Mouse (Mus musculus): Measurements from ENCODE around the gene Spred1. TPM values are rescaled to one million over a fixed set of nuclear protein-coding genes. Genes with fewer than 3 reads are reported as not detected.

Gene Spred1
- total RNA-seq (2017), result 3.4 and 3.6 TPM in 2 replicates

GRCm38 (mm10) chr2:117121212-117121983 lies at the start of gene Spred1:
TSS of gene Spred1 (plus strand) at chr2:117121374.
- no peak for ATAC-seq (ENCODE audit: extremely low read depth, insufficient number of reproducible peaks, low FRiP score, poor library complexity, severe bottlenecking)

DNA sequence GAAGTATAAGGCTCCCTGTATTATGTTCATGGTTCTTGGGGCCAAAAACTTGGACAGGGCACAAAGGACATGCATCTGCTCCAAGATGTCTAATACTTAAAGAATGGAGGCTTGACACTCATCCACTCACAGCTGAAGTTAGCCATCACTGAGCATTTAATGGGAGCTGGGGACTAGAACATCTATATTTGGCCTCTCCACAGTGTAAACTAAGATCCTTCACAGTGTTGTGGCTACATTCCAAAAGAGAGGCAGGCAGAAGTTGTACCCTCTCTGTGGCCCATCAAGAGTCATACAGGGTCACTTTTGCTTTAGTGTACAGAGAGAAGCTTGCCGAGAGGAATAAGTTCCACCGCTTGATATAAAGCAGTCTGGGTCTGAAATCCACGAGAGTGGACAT lies 49.6 kb upstream of the Spred1 start:
- no peak for ATAC-seq (ENCODE audit: extremely low read depth, insufficient number of reproducible peaks, low FRiP score, poor library complexity, severe bottlenecking)

GRCm38 (mm10) chr2:117078711-117079110 lies 42.5 kb upstream of the Spred1 start:
- no peak for ATAC-seq (ENCODE audit: extremely low read depth, insufficient number of reproducible peaks, low FRiP score, poor library complexity, severe bottlenecking)

DNA sequence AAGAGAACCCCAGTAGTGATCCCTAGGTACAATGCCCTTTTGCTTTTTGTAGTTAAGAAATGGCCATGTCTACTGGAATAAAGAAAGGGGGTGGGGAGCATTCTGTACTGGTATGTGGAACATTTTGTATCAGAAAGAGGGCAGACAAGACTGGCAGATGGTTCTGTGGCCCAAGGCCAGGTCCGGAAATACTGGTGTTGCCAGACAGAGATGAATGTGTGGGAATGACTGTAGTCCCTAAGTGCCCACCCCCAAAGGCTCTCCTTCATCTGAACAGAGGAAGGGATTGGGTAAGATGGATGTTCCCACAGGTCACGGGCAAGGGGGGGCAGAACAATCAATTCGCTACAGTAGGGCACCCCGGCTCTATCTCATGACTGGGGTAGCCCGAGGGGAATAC lies 41.6 kb upstream of the Spred1 start:
- no peak for ATAC-seq (ENCODE audit: extremely low read depth, insufficient number of reproducible peaks, low FRiP score, poor library complexity, severe bottlenecking)

DNA sequence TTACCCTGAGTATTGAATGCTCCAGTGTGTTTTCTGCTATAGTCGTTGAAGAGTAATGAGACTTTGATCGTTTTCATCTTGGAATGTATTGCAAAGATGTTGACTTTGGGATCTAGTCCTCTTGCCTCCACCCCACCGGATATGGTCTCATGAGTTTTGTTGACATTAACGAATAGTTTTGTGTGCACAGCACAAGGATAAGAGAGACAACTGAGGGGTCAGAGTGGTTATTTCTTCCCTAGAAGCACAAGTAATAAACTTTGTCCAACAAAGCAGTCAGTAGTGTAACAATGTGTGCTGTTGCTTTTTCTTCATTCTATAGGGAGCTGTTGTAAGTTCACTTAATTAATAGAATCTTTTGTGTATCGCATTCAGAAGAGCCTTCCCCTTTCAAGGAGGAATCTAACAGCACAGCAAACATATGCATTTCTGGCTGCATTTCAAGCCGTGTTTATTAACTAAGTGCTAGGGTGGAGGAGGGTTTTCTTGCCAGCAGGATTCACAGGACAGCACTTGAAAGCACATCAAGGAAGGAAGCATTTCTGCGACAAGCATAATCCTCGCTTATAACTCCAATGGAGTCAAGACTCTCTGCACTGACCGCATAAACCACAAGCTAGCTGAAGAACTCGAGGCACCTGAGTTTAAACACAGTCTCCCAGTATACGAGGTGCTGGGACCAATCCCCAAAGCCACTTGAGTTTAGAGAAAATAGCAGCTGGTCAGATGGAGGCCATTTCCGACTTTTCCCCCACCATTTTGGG lies 35.0 kb upstream of the Spred1 start:
- no peak for ATAC-seq (ENCODE audit: extremely low read depth, insufficient number of reproducible peaks, low FRiP score, poor library complexity, severe bottlenecking)

GRCm38 (mm10) chr2:117086766-117087457 lies 34.3 kb upstream of the Spred1 start:
- ATAC-seq (ENCODE audit: extremely low read depth, insufficient number of reproducible peaks, low FRiP score, poor library complexity, severe bottlenecking), result no peak

- no peak for ATAC-seq (ENCODE audit: extremely low read depth, insufficient number of reproducible peaks, low FRiP score, poor library complexity, severe bottlenecking)
Measured at GRCm38 (mm10) chr2:117087458-117087820, 33.7 kb upstream of the Spred1 start.

DNA sequence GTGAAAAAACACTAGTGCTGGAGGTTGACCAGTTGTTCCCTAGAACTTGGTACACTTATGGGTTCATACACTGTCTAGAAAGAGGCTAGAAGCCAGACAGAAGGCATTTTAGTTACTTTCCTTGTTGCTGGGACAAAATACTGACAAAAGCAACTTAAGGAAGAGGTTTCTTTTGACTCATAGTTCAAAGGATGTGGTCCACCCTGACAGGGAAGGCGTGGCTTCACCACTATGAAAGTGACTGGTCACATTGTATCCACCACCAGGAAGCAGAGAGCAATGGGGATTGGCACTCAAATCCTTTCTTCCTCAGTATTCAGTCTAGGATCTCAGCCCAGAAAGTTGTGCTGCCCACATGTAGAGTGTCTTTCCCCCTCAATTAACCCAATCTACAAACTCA lies 31.7 kb upstream of the Spred1 start:
- no peak for ATAC-seq (ENCODE audit: extremely low read depth, insufficient number of reproducible peaks, low FRiP score, poor library complexity, severe bottlenecking)

GRCm38 (mm10) chr2:117090061-117090460 lies 31.1 kb upstream of the Spred1 start:
- no peak for ATAC-seq (ENCODE audit: extremely low read depth, insufficient number of reproducible peaks, low FRiP score, poor library complexity, severe bottlenecking)

DNA sequence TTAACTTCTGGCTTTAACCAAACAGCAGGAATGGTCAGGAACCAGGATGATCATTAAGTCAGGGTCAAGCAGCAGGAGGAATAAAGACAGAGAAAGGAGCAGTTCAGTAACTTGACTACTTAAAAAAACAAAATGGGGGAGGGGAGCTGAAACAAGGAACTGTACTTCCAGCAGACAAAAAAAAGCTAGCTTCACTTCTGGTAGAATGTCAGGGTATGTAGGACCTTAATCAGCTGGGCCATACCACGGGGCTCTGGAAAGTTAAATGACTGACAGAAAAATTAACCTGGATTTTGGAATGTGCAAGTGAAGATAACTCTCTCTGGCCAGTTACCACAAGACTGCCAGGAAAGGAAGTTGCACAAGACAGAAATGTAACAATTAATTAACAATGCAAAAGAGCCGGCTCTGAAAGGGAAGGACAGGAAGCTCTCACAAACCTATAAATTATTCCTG lies 28.2 kb upstream of the Spred1 start:
- ATAC-seq (ENCODE audit: extremely low read depth, insufficient number of reproducible peaks, low FRiP score, poor library complexity, severe bottlenecking), result no peak

- no peak for ATAC-seq (ENCODE audit: extremely low read depth, insufficient number of reproducible peaks, low FRiP score, poor library complexity, severe bottlenecking)
Measured at GRCm38 (mm10) chr2:117095491-117095890, 25.7 kb upstream of the Spred1 start.

DNA sequence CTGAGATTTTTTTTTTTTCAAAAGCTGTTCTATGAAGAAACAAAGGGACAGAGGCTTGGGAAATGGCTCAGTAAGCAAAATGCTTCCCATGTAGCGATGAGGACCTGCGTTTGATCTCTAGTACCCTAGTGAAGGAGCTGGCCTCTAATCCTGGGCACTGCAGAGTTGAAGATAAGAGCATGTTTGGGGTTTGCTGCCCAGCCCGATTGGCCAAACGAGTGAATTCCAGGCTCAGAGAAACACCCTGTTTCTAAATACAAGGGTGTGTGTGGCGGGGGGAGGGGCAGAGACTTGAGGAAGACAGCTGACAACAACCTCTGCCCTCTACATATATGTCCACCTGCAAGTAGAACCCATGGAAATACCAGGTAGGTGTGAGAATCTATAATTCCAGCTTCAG lies 23.9 kb upstream of the Spred1 start:
- no peak for ATAC-seq (ENCODE audit: extremely low read depth, insufficient number of reproducible peaks, low FRiP score, poor library complexity, severe bottlenecking)

GRCm38 (mm10) chr2:117099316-117099715 lies 21.9 kb upstream of the Spred1 start:
- no peak for ATAC-seq (ENCODE audit: extremely low read depth, insufficient number of reproducible peaks, low FRiP score, poor library complexity, severe bottlenecking)

DNA sequence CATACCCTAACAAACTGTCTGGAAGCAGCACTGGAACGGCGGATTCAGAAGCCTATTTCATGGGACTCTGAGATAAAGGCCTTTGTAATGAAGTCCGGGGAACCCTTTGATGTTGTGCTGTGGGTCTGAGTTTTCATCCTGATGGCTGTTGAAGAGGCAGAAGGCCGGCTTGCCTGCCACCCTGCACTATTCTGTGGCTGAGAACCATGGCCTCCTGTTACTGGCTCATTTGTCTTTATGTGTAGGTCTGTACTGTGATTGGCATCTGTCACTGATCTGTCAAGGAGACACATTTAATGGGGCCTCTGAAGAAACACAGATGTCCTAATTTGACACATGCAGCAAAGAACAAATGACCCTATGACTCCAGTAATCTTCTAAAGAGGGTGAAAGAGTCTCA lies 17.7 kb upstream of the Spred1 start:
- no peak for ATAC-seq (ENCODE audit: extremely low read depth, insufficient number of reproducible peaks, low FRiP score, poor library complexity, severe bottlenecking)

GRCm38 (mm10) chr2:117105407-117105806 lies 15.8 kb upstream of the Spred1 start:
- peak; percentile 26; the same call in 1 of the 2 replicates for ATAC-seq (ENCODE audit: extremely low read depth, insufficient number of reproducible peaks, low FRiP score, poor library complexity, severe bottlenecking)

DNA sequence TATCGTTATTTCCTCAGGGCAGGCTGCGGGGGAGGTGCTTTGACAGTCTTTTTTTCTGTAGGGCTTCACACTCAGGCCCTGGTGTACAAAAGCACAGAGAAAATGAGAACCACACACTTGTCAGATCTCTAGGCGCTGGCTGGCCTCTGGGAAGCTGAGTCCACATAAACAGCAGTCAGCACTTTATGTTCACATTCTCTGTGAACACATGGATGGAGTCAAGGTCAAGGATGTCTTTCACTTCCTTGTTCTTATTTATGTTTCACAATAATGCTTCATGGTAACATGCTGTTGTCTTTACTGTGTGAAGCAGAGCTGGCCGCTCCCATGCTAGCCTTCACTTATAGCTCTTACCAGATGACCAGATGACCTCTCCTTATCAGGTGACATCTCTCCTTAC lies 13.1 kb upstream of the Spred1 start:
- peak; percentile 46; the same call in 1 of the 2 replicates for ATAC-seq (ENCODE audit: extremely low read depth, insufficient number of reproducible peaks, low FRiP score, poor library complexity, severe bottlenecking)

DNA sequence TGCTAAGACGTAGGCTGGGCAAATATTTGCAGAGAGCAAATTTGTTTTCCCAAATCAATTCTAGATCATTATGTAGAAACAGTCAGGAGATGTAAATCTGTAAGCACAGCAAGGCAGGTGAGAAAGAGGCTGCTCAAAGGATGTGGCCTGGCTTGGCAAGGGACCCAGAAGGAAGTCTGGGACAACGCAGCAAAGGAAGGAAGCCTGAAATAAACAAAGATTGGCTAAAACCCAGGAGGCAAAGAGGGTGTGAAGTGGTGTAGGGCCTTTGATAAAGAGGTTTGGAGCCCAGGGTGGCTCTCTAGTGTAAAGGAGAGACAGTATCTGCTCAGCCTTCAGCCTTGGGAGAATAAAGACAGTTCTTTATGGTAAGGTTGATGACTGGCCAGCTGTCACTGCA lies 11.9 kb upstream of the Spred1 start:
- no peak for ATAC-seq (ENCODE audit: extremely low read depth, insufficient number of reproducible peaks, low FRiP score, poor library complexity, severe bottlenecking)

- no peak for ATAC-seq (ENCODE audit: extremely low read depth, insufficient number of reproducible peaks, low FRiP score, poor library complexity, severe bottlenecking)
Measured at GRCm38 (mm10) chr2:117110355-117110866, 10.8 kb upstream of the Spred1 start.

DNA sequence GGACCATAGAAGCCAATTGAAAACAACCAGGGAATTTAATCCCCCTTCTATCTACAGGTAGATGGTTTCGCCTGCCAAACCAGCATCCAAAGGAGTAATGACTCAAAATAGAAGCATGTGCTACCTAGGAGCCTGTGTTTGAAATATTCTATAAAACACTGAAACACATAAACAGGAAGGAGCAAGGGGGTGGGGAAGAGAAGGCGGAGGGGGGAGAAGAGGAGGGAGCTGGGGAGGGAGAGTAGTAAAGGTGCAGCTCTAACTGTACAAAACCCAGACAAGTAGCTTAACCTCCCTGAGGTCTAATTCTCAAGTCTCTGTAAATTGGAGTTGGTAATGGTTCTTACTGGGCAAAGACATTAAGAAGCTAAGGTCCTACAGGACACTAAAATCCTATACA lies 7.9 kb upstream of the Spred1 start:
- no peak for ATAC-seq (ENCODE audit: extremely low read depth, insufficient number of reproducible peaks, low FRiP score, poor library complexity, severe bottlenecking)

- no peak for ATAC-seq (ENCODE audit: extremely low read depth, insufficient number of reproducible peaks, low FRiP score, poor library complexity, severe bottlenecking)
Measured at GRCm38 (mm10) chr2:117113762-117114161, 7.4 kb upstream of the Spred1 start.

Measured in neutrophil, adult 5-6 weeks (primary cell).